Mouse (Mus musculus) lung, embryonic 14.5 days (tissue): ENCODE results near the gene Ror1. TPM values are rescaled to one million over a fixed set of nuclear protein-coding genes. Genes with fewer than 3 reads are reported as not detected.
A peak's percentile ranks its signal among the peaks of the same experiment; 100 is the strongest.

Experiments
- ATAC-seq: fragments of 200-750 bp; cut with Nextera tagmentation; 2 replicates; pipeline ENCODE4 v1.8.0; 2017; ENCODE audit warnings: mild to moderate bottlenecking, moderate TSS enrichment, moderate library complexity; ENCODE audit not compliant: insufficient read depth
- DNase-seq: peaks from one replicate; pipeline ENCODE4 v3.0.0-alpha.2; 2015
- H3K27ac ChIP-seq: fragments of 300-500 bp; sonication (generic); 2 replicates; pipeline ENCODE4 v1.5.1; 2014; ENCODE audit warnings: low read depth, mild to moderate bottlenecking, moderate library complexity
- H3K27me3 ChIP-seq: fragments of 300-500 bp; sonication (generic); 2 replicates; pipeline ENCODE4 v1.6.1; 2014; ENCODE audit warnings: low read length, control low read depth; ENCODE audit not compliant: insufficient read depth
- H3K36me3 ChIP-seq: fragments of 300-500 bp; sonication (generic); 2 replicates; pipeline ENCODE4 v1.6.1; 2014; ENCODE audit warnings: control low read depth; ENCODE audit not compliant: insufficient read depth
- H3K4me1 ChIP-seq: fragments of 300-500 bp; sonication (generic); 2 replicates; pipeline ENCODE4 v1.6.1; 2014; ENCODE audit warnings: antibody characterized with exemption, control low read depth; ENCODE audit not compliant: insufficient read depth
- H3K4me2 ChIP-seq: fragments of 300-500 bp; sonication (generic); 2 replicates; pipeline ENCODE4 v1.6.1; 2014; ENCODE audit warnings: mild to moderate bottlenecking
- H3K4me3 ChIP-seq: fragments of 300-500 bp; sonication (generic); 2 replicates; pipeline ENCODE4 v1.5.1; 2014; ENCODE audit warnings: low read depth, low read length
- H3K9ac ChIP-seq: fragments of 300-500 bp; sonication (generic); 2 replicates; pipeline ENCODE4 v1.6.1; 2014
- H3K9me3 ChIP-seq: fragments of 300-500 bp; sonication (generic); 2 replicates; pipeline ENCODE4 v1.6.1; 2016; ENCODE audit warnings: low read depth, low read length, control low read depth
- CTCF ChIP-seq: IDR thresholded peaks from 2 replicates; pipeline ENCODE4 v1.5.1; 2016; ENCODE audit warnings: antibody characterized with exemption, low read depth
- WGBS: fragments of 180-500 bp; shearing (Covaris S2); extraction: QIAGEN DNeasy Blood & Tissue Kit; methylation state at CpG from one replicate; pipeline ENCODE4 v1.1.7; 2014; 5-methylcytosine and 5-hydroxymethylcytosine counted together
- polyA plus RNA-seq: library from polyadenylated mRNA; unstranded; fragments of >200 nt; fragmentation: Nextera tagmentation; extraction: Ambion mirVana; gene quantifications from 2 replicates; pipeline ENCODE4 v1.2.1, GENCODE M21; 2014

Gene Ror1
- polyA plus RNA-seq, 1 experiment from 2014 or later: 23.8 TPM

GRCm38 (mm10) chr4:100247826-100248225 is 152.2 kb downstream of the Ror1 start:
- ATAC-seq (peak; percentile 36), DNase-seq (peak; percentile 44)
- no peaks in the 10 kb centered on the region for H3K27me3 ChIP-seq
- no peak overlapping the region for H3K4me2 ChIP-seq
- H3K27ac ChIP-seq: peak overlapping the region; percentile 10; the same call in 1 of the 2 replicates
- H3K36me3 ChIP-seq: no peaks in the 10 kb centered on the region
- TF ChIP-seq CTCF: no peak
- 41% methylated on average over 7 of the region's 7 CpGs for WGBS
- H3K9me3 ChIP-seq: no peaks in the 10 kb centered on the region
- peaks cover 24% of the 10 kb centered on the region for H3K4me1 ChIP-seq
- H3K4me3 ChIP-seq: no peak overlapping the region
- no peak overlapping the region for H3K9ac ChIP-seq

GRCm38 (mm10) chr4:100248273-100248672 is 152.7 kb downstream of the Ror1 start:
- Histone ChIP-seq H3K9me3 (no peaks in the 10 kb centered on the region), H3K27ac (peak overlapping the region; percentile 10; the same call in 1 of the 2 replicates), H3K4me2 (no peak overlapping the region), H3K4me1 (peaks cover 24% of the 10 kb centered on the region), H3K9ac (no peak overlapping the region), H3K36me3 (no peaks in the 10 kb centered on the region), H3K4me3 (no peak overlapping the region), H3K27me3 (no peaks in the 10 kb centered on the region)
- peak; percentile 42 for DNase-seq
- TF ChIP-seq CTCF: no peak
- 49% methylated on average over 2 of the region's 2 CpGs for WGBS
- peak; percentile 52 for ATAC-seq

- 35% methylated on average over 2 of the region's 2 CpGs for WGBS
- Histone ChIP-seq H3K27me3 (no peaks in the 10 kb centered on the region), H3K4me1 (peaks cover 22% of the 10 kb centered on the region; the same call in 1 of the 2 replicates), H3K9ac (no peak overlapping the region), H3K36me3 (no peaks in the 10 kb centered on the region), H3K4me2 (no peak overlapping the region), H3K9me3 (no peaks in the 10 kb centered on the region), H3K4me3 (no peak overlapping the region), H3K27ac (no peak overlapping the region)
- DNase-seq: no peak
- no peak for TF ChIP-seq CTCF
- ATAC-seq: no peak
Observed at GRCm38 (mm10) chr4:100251270-100251669, 155.7 kb downstream of the Ror1 start.

GRCm38 (mm10) chr4:100252050-100252449 is 156.5 kb downstream of the Ror1 start:
- no peak overlapping the region for H3K27ac ChIP-seq
- no peak for ATAC-seq
- no peak for DNase-seq
- H3K27me3 ChIP-seq: no peaks in the 10 kb centered on the region
- no peak for TF ChIP-seq CTCF
- H3K9me3 ChIP-seq: no peaks in the 10 kb centered on the region
- no peaks in the 10 kb centered on the region for H3K36me3 ChIP-seq
- WGBS: 22% methylated on average over 1 of the region's 1 CpGs
- H3K4me2 ChIP-seq: no peak overlapping the region
- H3K4me3 ChIP-seq: no peak overlapping the region
- H3K9ac ChIP-seq: no peak overlapping the region
- peaks cover 22% of the 10 kb centered on the region; the same call in 1 of the 2 replicates for H3K4me1 ChIP-seq

GRCm38 (mm10) chr4:100252646-100253045 is 157.1 kb downstream of the Ror1 start:
- H3K9ac ChIP-seq: no peak overlapping the region
- WGBS: 54% methylated on average over 10 of the region's 10 CpGs
- no peak for DNase-seq

GRCm38 (mm10) chr4:100253401-100253800 is 157.8 kb downstream of the Ror1 start:
- no peaks in the 10 kb centered on the region for H3K9me3 ChIP-seq
- no peak for DNase-seq
- WGBS: 78% methylated on average over 9 of the region's 9 CpGs

More at GRCm38 (mm10) chr4:100252646-100253045, 157.1 kb downstream of the Ror1 start:
- no peak for TF ChIP-seq CTCF
- Histone ChIP-seq H3K36me3 (no peaks in the 10 kb centered on the region), H3K9me3 (no peaks in the 10 kb centered on the region), H3K4me2 (no peak overlapping the region), H3K4me3 (no peak overlapping the region), H3K27me3 (no peaks in the 10 kb centered on the region), H3K27ac (no peak overlapping the region), H3K4me1 (peaks cover 22% of the 10 kb centered on the region; the same call in 1 of the 2 replicates)
- no peak for ATAC-seq

GRCm38 (mm10) chr4:100253831-100254230 is 158.2 kb downstream of the Ror1 start:
- no peak overlapping the region for H3K9ac ChIP-seq
- H3K9me3 ChIP-seq: no peaks in the 10 kb centered on the region
- H3K27me3 ChIP-seq: no peaks in the 10 kb centered on the region
- no peaks in the 10 kb centered on the region for H3K36me3 ChIP-seq
- 74% methylated on average over 7 of the region's 7 CpGs for WGBS
- TF ChIP-seq CTCF: no peak
- no peak overlapping the region for H3K27ac ChIP-seq
- DNase-seq (no peak), ATAC-seq (no peak)
- no peak overlapping the region for H3K4me3 ChIP-seq
- peaks cover 12% of the 10 kb centered on the region; the same call in 1 of the 2 replicates for H3K4me1 ChIP-seq
- H3K4me2 ChIP-seq: no peak overlapping the region

More at GRCm38 (mm10) chr4:100253401-100253800, 157.8 kb downstream of the Ror1 start:
- H3K4me2 ChIP-seq: no peak overlapping the region
- no peak for TF ChIP-seq CTCF
- peaks cover 14% of the 10 kb centered on the region; the same call in 1 of the 2 replicates for H3K4me1 ChIP-seq
- no peaks in the 10 kb centered on the region for H3K27me3 ChIP-seq
- no peak overlapping the region for H3K9ac ChIP-seq
- H3K27ac ChIP-seq: no peak overlapping the region
- H3K4me3 ChIP-seq: no peak overlapping the region
- ATAC-seq: no peak
- no peaks in the 10 kb centered on the region for H3K36me3 ChIP-seq
